ENCODE assay signal across 7 mouse cellular contexts in genomic region chr19:29803946-29804345, GRCm38 (mm10). TPM values are rescaled to one million over a fixed set of nuclear protein-coding genes. Genes with fewer than 3 reads are reported as not detected.
DNase-seq lines count a peak whose midpoint lies in the region; ATAC-seq and TF ChIP-seq lines count a peak whose summit lies in the region.

No protein-coding gene starts in this region.

- H3K4me1 ChIP-seq in lung, postnatal 0 days (ENCODE audit: insufficient read depth, low read depth, low read length) = no peaks in the 10 kb centered on the region
- H3K4me1 ChIP-seq in lung, adult 2 months (ENCODE audit: control insufficient read depth, insufficient read depth, low read length) = peaks cover 4% of the 10 kb centered on the region; the same call in 1 of the 2 replicates
- peaks cover 7% of the 10 kb centered on the region for H3K4me1 ChIP-seq in forebrain, embryonic 14.5 days (ENCODE audit: control insufficient read depth, insufficient read depth, low read length)
- H3K4me1 ChIP-seq in limb, embryonic 14.5 days (ENCODE audit: control insufficient read depth, insufficient read depth, low read length) = peaks cover 4% of the 10 kb centered on the region; the same call in 1 of the 2 replicates
- H3K4me1 ChIP-seq in stomach, embryonic 16.5 days (ENCODE audit: control insufficient read depth, insufficient read depth, low read length) = peaks cover 7% of the 10 kb centered on the region

- H3K36me3 ChIP-seq in lung, postnatal 0 days (ENCODE audit: insufficient read depth, low read length) = no peaks in the 10 kb centered on the region
- H3K36me3 ChIP-seq in forebrain, embryonic 14.5 days (ENCODE audit: control insufficient read depth, insufficient read depth, low read length) = peaks cover 1% of the 10 kb centered on the region; the same call in 1 of the 2 replicates
- H3K36me3 ChIP-seq in limb, embryonic 14.5 days (ENCODE audit: control insufficient read depth, insufficient read depth, low read length) = peaks cover 3% of the 10 kb centered on the region; the same call in 1 of the 2 replicates
- H3K36me3 ChIP-seq in stomach, embryonic 16.5 days (ENCODE audit: control insufficient read depth, insufficient read depth, low read length) = no peaks in the 10 kb centered on the region

- peak overlapping the region; percentile 6; the same call in 1 of the 2 replicates for H3K4me2 ChIP-seq in lung, postnatal 0 days (replicated peaks; ENCODE audit: low read depth, low read length)
- peak overlapping the region; percentile 93 for H3K4me2 ChIP-seq in forebrain, embryonic 14.5 days (ENCODE audit: low read length)
- H3K4me2 ChIP-seq in limb, embryonic 14.5 days (replicated peaks; ENCODE audit: low read depth, low read length, severe bottlenecking) = peak overlapping the region; percentile 78
- H3K4me2 ChIP-seq in stomach, embryonic 16.5 days (ENCODE audit: low read depth, low read length) = peak overlapping the region; percentile 82

- H3K4me3 ChIP-seq in lung, postnatal 0 days (ENCODE audit: low read depth, low read length) = no peak overlapping the region
- no peak overlapping the region for H3K4me3 ChIP-seq in lung, adult 2 months (replicated peaks; ENCODE audit: extremely low read depth, low read depth, low read length)
- H3K4me3 ChIP-seq in forebrain, embryonic 14.5 days (ENCODE audit: low read depth, low read length) = peak overlapping the region; percentile 21; the same call in 1 of the 2 replicates
- H3K4me3 ChIP-seq in limb, embryonic 14.5 days (replicated peaks; ENCODE audit: low read length) = peak overlapping the region; percentile 92; the same call in 1 of the 2 replicates
- peak overlapping the region; percentile 29 for H3K4me3 ChIP-seq in stomach, embryonic 16.5 days (replicated peaks; ENCODE audit: low read length)

- ATAC-seq in lung, postnatal 0 days = no peak
- no peak for ATAC-seq in forebrain, embryonic 14.5 days
- ATAC-seq in limb, embryonic 14.5 days (ENCODE audit: low FRiP score, low read depth) = no peak
- no peak for ATAC-seq in stomach, embryonic 16.5 days (ENCODE audit: insufficient read depth, low FRiP score)

- no peaks in the 10 kb centered on the region for H3K27me3 ChIP-seq in lung, postnatal 0 days (replicated peaks; ENCODE audit: insufficient read depth, low read length)
- no peaks in the 10 kb centered on the region for H3K27me3 ChIP-seq in forebrain, embryonic 14.5 days (replicated peaks; ENCODE audit: control insufficient read depth, insufficient read depth, low read length)
- no peaks in the 10 kb centered on the region for H3K27me3 ChIP-seq in limb, embryonic 14.5 days (ENCODE audit: control insufficient read depth, insufficient read depth, low read length)
- H3K27me3 ChIP-seq in stomach, embryonic 16.5 days (ENCODE audit: control insufficient read depth, insufficient read depth, low read length) = no peaks in the 10 kb centered on the region

- no peak for DNase-seq in lung, postnatal 0 days (ENCODE audit: low spot score)
- no peak for DNase-seq in lung, adult 2 months
- no peak for DNase-seq in forebrain, embryonic 14.5 days (ENCODE audit: low spot score)
- no peak for DNase-seq in limb, embryonic 14.5 days (ENCODE audit: low spot score)
- DNase-seq in thymus, postnatal 25 days = no peak
- DNase-seq in layer of hippocampus, adult 9-10 months (ENCODE audit: low spot score) = no peak

- no peaks in the 10 kb centered on the region for H3K9me3 ChIP-seq in lung, postnatal 0 days (ENCODE audit: low read length)
- no peaks in the 10 kb centered on the region for H3K9me3 ChIP-seq in forebrain, embryonic 14.5 days (replicated peaks; ENCODE audit: control insufficient read depth, low read length)
- H3K9me3 ChIP-seq in limb, embryonic 14.5 days (ENCODE audit: control insufficient read depth, low read length) = no peaks in the 10 kb centered on the region
- no peaks in the 10 kb centered on the region for H3K9me3 ChIP-seq in stomach, embryonic 16.5 days (replicated peaks; ENCODE audit: control insufficient read depth, low read length)

- TF ChIP-seq EP300 in lung, postnatal 0 days (IDR thresholded peaks at IDR 0.05) = no peak

- H3K9ac ChIP-seq in lung, postnatal 0 days (replicated peaks; ENCODE audit: low read depth) = no peak overlapping the region
- H3K9ac ChIP-seq in forebrain, embryonic 14.5 days (ENCODE audit: low read length) = 0 out of 2 replicates have a peak overlapping the region, but pooled peaks have one; percentile 21
- no peak overlapping the region for H3K9ac ChIP-seq in limb, embryonic 14.5 days (ENCODE audit: low read depth, low read length, severe bottlenecking)
- peak overlapping the region; percentile 36; the same call in 1 of the 2 replicates for H3K9ac ChIP-seq in stomach, embryonic 16.5 days (ENCODE audit: low read length)

- H3K27ac ChIP-seq in lung, postnatal 0 days (ENCODE audit: low read length) = no peak overlapping the region
- H3K27ac ChIP-seq in forebrain, embryonic 14.5 days (ENCODE audit: low read depth, low read length) = no peak overlapping the region
- no peak overlapping the region for H3K27ac ChIP-seq in limb, embryonic 14.5 days (replicated peaks; ENCODE audit: low read depth, low read length)
- H3K27ac ChIP-seq in stomach, embryonic 16.5 days (ENCODE audit: low read length) = no peak overlapping the region

- 43% methylated on average over 3 of the region's 3 CpGs for WGBS in lung, postnatal 0 days
- WGBS in lung, adult 2 months = 55% methylated on average over 3 of the region's 3 CpGs
- 64% methylated on average over 3 of the region's 3 CpGs for WGBS in forebrain, embryonic 14.5 days
- WGBS in limb, embryonic 14.5 days = 46% methylated on average over 3 of the region's 3 CpGs
- WGBS in stomach, embryonic 16.5 days = 38% methylated on average over 3 of the region's 3 CpGs

- no peak for TF ChIP-seq CTCF in lung, postnatal 0 days (IDR thresholded peaks at IDR 0.05)
- TF ChIP-seq CTCF in lung, adult 2 months (IDR thresholded peaks at IDR 0.05; ENCODE audit: insufficient read depth, low read length) = no peak

- no peak for TF ChIP-seq POLR2A in lung, adult 2 months (IDR thresholded peaks at IDR 0.05; ENCODE audit: borderline replicate concordance, extremely low read depth, low read depth, low read length)
- no peak for TF ChIP-seq POLR2A in limb, embryonic 14.5 days (IDR thresholded peaks at IDR 0.05; ENCODE audit: borderline replicate concordance, extremely low read depth, insufficient read depth, insufficient read length)

RNA-seq across cellular contexts. Expression of gene 9930021J03Rik, which starts 1.8 kb away (rescaled TPM):
- polyA plus RNA-seq in lung, postnatal 0 days (2015; fragmentation: Nextera tagmentation; extraction: Ambion mirVana) = 3.2 and 3.7 TPM in 2 replicates
- polyA plus RNA-seq in lung, adult 2 months (2012; rRNA removed) = 5.0 and 5.7 TPM in 2 replicates
- polyA plus RNA-seq in forebrain, embryonic 14.5 days (2014; fragmentation: Nextera tagmentation; extraction: Ambion mirVana) = 9.1 and 10.0 TPM in 2 replicates
- polyA plus RNA-seq in limb, embryonic 14.5 days (2012; rRNA removed) = 23.0 and 23.7 TPM in 2 replicates
- polyA plus RNA-seq in limb, embryonic 14.5 days (2014; fragmentation: Nextera tagmentation; extraction: Ambion mirVana) = 8.5 and 9.5 TPM in 2 replicates
- polyA plus RNA-seq in stomach, embryonic 16.5 days (2015; fragmentation: Nextera tagmentation; extraction: Ambion mirVana) = 3.6 and 3.7 TPM in 2 replicates

RNA-seq across cellular contexts. Expression of gene Ranbp6, which starts 8.8 kb away (rescaled TPM):
- polyA plus RNA-seq in lung, postnatal 0 days (2015; fragmentation: Nextera tagmentation; extraction: Ambion mirVana) = 7.6 and 9.0 TPM in 2 replicates
- polyA plus RNA-seq in lung, adult 2 months (2012; rRNA removed) = 1.8 and 3.0 TPM in 2 replicates
- 42.1 and 53.4 TPM in 2 replicates for polyA plus RNA-seq in forebrain, embryonic 14.5 days (2014; fragmentation: Nextera tagmentation; extraction: Ambion mirVana)
- polyA plus RNA-seq in limb, embryonic 14.5 days (2012; rRNA removed) = 6.3 and 8.0 TPM in 2 replicates
- 20.5 and 22.8 TPM in 2 replicates for polyA plus RNA-seq in limb, embryonic 14.5 days (2014; fragmentation: Nextera tagmentation; extraction: Ambion mirVana)
- 16.6 and 17.4 TPM in 2 replicates for polyA plus RNA-seq in stomach, embryonic 16.5 days (2015; fragmentation: Nextera tagmentation; extraction: Ambion mirVana)

Comparison
In these comparisons a context has a peak if more than half of its experiments do, and no peak if none do; other contexts are left out.
1. H3K4me2 ChIP-seq: peak in every context shown above with its lines; median percentile 93 in forebrain, embryonic 14.5 days; 82 in stomach, embryonic 16.5 days; 78 in limb, embryonic 14.5 days; 6 in lung, postnatal 0 days.
2. H3K4me3 ChIP-seq: peak in forebrain, embryonic 14.5 days (single experiment), limb, embryonic 14.5 days (single experiment) and stomach, embryonic 16.5 days (single experiment); none in lung, postnatal 0 days (single experiment) and lung, adult 2 months (single experiment).
3. H3K9ac ChIP-seq: peak in forebrain, embryonic 14.5 days (single experiment) and stomach, embryonic 16.5 days (single experiment); none in lung, postnatal 0 days (single experiment) and limb, embryonic 14.5 days (single experiment).